Mouse (Mus musculus) MEL (cell line): ENCODE data around the gene Rgma.

Source experiments
- CTCF ChIP-seq, 3 experiments: IDR thresholded peaks in 2 of 3; conservative IDR thresholded peaks in 1 of 3; 2 replicates each; pipeline ENCODE4 v1.5.1; 2011 to 2012; ENCODE audit warnings: low read length in 3 of 3, low read depth in 2 of 3, mild to moderate bottlenecking in 2 of 3, improper control_type of control experiment in 1 of 3, inconsistent platforms in 1 of 3, mixed read lengths in 1 of 3, moderate library complexity in 1 of 3; ENCODE audit not compliant: control insufficient read depth in 1 of 3, insufficient read depth in 1 of 3, poor library complexity in 1 of 3, severe bottlenecking in 1 of 3
- MEF2A ChIP-seq: IDR thresholded peaks from 2 replicates; pipeline ENCODE4 v1.6.1; 2014; ENCODE audit warnings: low read depth, mild to moderate bottlenecking, inconsistent platforms, low read length, improper control_type of control experiment; ENCODE audit not compliant: poor library complexity, insufficient replicate concordance, severe bottlenecking; ENCODE audit errors: extremely low read depth
- MYC ChIP-seq: IDR thresholded peaks from 2 replicates; pipeline ENCODE4 v1.6.1; 2011; ENCODE audit warnings: low read depth, mild to moderate bottlenecking, low read length, improper control_type of control experiment, moderate library complexity
- POLR2A ChIP-seq, 2 experiments: IDR thresholded peaks; 2 replicates each; pipeline ENCODE4 v1.6.1; 2011 to 2012; ENCODE audit warnings: low read length in 2 of 2, mild to moderate bottlenecking in 2 of 2, control low read depth in 1 of 2, improper control_type of control experiment in 1 of 2, low read depth in 1 of 2, moderate library complexity in 1 of 2; ENCODE audit not compliant: control insufficient read depth in 1 of 2, insufficient read depth in 1 of 2, poor library complexity in 1 of 2
- TCF12 ChIP-seq: IDR thresholded peaks from 2 replicates; pipeline ENCODE4 v1.6.1; 2014; ENCODE audit warnings: low read depth, mild to moderate bottlenecking, inconsistent platforms, low read length, improper control_type of control experiment, moderate library complexity
- USF1 ChIP-seq: IDR thresholded peaks from 2 replicates; pipeline ENCODE4 v1.6.1; 2014; ENCODE audit warnings: low read depth, mild to moderate bottlenecking, inconsistent platforms, low read length, improper control_type of control experiment, moderate library complexity

- no peak for TF ChIP-seq POLR2A (IDR thresholded peaks at IDR 0.05; ENCODE audit: control insufficient read depth in 1 of 2, insufficient read depth in 1 of 2, low read depth in 1 of 2, low read length in 2 of 2, poor library complexity in 1 of 2)
- no peak for TF ChIP-seq MYC
- no peak for TF ChIP-seq USF1
- TF ChIP-seq TCF12 = no peak
- TF ChIP-seq CTCF (IDR thresholded peaks at IDR 0.05 in 2 of 3, conservative IDR thresholded peaks at IDR 0.05 in 1 of 3; ENCODE audit: control insufficient read depth in 1 of 3, insufficient read depth in 1 of 3, low read depth in 2 of 3, low read length in 3 of 3, poor library complexity in 1 of 3, severe bottlenecking in 1 of 3) = no peak
- TF ChIP-seq MEF2A = no peak
These were observed 37.0 kb upstream of the Rgma start for GRCm38 (mm10) chr7:73338353-73338752.
